Mouse (Mus musculus) T-helper 2 cell (primary cell): Measurements from ENCODE around the gene Cep128.
"Not testable (repeated sequence)": the region's sequence is repeated elsewhere in the genome, so short reads cannot be mapped to it uniquely, and the experiment has no call there.

ENCODE experiments used
- in situ Hi-C: fragments of 300-600 bp; cut with MboI, MseI; formaldehyde crosslinking; loops from one replicate; pipeline ENCODE4 v1.15.1; 2025; ENCODE audit warnings: high pct_unique_total_duplicates

Gene Cep128

DNA sequence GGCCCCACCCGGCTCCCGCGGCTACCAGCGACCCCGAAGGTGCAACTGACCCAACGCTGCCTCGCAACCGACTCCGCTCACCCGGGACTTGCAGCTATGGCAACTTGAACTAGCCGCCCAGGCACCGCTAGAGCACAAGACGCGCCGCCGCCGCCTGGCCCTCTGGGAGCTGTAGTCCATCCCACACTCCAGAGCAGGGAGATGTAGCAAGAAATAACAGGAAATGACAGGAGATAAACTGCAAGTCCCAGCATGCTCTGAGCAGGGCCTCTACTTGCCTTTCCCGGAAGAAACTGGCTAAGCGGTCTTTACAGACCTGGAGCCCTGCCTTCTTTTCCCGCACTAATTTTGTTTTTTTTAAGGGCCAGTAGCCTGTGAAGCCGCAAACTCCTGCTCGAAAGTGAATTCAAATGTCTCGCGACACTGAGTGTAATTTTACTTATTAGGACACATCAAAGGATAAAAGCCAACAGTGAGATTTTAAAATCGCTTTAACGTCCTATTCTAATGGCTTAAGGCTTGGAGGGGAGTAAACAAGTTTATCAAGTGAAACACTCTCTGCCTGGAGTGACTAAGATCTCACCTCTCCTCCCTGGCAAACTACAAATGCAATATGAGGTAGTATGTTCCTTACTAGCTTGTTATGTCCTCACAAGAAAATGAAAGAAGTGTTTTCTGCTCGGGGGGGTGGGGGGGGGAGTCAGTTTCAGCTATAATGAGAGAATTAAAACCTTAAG, at the start of gene Cep128, which contains the start of gene Tshr:
TSS of gene Cep128 (minus strand) at position 129 of the 737 bp plus-strand sequence.
TSS of gene Tshr (plus strand) at position 283 of the 737 bp plus-strand sequence.
- in situ Hi-C loops = no loop called here

DNA sequence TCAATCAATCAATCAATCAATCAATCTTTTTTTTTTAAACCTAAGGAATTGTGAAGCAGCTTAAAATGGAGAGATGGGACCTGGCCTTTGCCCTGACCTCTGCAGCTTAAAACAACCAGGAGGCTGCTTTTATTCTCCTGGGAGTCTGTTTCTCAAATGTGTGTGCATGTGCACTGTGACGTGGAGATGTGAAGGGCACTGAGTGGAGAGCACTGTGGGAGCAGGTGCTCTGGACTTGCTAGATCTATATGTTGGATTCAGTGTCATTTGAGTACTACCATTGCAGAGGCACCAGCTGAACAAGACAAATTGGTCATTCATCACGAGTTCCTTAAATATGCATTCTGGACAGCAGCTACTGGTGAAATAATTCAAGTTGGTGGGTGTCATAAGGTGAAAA, 42.9 kb upstream of the Cep128 start:
- in situ Hi-C loops = no loop called here

DNA sequence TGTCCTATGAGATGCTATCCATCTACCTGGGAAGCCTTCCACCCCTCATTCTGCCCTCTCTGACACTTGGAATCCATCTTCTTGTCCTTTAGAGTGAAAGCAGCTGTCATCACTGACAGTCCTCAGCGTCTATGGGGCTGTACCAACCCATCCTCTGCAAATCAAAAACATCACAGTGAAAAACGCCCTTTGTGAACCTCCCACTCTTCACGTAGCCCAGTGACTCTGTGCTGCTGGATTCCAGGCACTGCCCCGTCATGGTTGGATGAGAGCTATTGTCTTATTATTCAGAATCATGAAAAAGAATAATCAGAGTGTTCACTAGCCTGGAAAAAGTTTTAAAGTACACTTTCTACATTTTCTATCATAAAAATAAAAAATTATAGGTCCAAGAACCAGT, 42.3 kb upstream of the Cep128 start:
- in situ Hi-C loops = no loop called here

DNA sequence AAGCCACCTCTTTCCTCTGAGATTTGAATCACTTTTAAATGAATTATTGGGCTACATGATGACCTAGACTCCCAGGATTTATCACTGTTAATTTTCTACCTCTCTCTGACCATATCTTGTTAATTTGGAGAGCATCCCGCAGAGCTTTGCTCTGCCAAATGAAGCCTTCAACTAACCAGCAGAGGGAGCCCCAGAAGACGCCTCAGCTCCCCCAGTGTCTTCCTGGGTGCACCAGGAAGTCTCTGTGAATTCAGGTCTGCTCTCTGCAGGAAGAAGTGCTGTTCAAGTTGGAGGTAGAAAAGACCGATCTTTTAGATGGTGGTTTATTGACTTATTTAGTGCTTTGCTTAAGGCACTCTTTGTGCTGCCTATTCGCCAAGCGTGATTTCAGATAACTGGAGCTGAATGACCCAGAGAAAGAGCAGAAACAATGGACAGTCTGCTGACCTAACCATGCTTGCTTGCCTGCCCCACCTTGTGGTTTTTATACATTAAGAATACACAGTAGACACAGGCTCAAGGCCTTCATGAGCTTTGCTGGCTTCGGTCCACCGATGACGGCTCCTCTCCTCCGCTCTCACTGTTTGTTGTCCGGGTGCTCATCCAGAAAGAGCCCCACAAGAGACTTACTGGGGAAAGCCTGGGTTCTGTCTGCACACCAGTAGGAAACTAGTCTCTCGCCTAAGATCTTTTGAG, 39.1 kb upstream of the Cep128 start:
- in situ Hi-C loops = no loop called here

- in situ Hi-C loops = no loop called here
Measured at GRCm38 (mm10) chr12:91421272-91421671, 37.1 kb upstream of the Cep128 start.

- in situ Hi-C loops = no loop called here
Measured at GRCm38 (mm10) chr12:91418791-91419190, 34.6 kb upstream of the Cep128 start.

DNA sequence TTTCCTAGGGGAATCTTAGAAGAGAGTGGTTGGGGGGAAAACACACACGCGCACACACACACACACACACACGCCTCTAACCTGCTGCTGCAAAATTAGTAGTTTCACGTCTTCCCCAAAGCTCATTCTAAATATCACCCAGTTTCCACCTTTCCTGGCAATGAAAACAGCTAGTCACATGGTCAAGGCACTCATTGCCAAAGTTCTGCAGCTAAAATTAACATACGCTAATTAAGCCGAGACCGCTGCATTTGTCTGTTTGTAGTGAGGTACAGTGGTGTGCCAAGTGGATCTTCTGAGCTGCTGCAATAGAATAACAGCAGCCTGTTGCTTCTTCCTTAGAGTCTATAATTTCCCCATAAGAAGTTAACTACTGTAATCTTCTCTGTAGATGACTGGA, 32.6 kb upstream of the Cep128 start:
- in situ Hi-C loops = no loop called here

GRCm38 (mm10) chr12:91415112-91415511, 30.9 kb upstream of the Cep128 start:
- in situ Hi-C loops = no loop called here

- in situ Hi-C loops = no loop called here
Measured at GRCm38 (mm10) chr12:91412461-91413182, 28.4 kb upstream of the Cep128 start.

DNA sequence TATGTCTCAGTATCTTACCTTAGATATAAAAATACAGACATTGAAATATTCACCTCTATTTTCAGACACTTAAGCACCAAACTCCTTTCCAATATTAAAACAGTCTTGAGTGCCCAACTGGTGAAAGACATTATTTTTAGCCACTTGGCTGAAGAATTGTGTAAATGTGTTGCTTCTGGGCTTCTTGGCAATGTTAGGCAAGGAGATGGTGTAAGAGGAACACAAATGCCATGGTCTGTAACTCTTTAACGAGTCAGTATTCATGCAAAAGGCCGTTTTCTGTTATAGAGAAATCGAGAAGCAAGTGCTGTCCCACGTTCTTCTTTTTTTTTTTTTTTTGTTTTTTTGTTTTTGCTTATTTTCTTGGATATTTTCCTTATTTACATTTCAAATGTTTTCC, 26.1 kb upstream of the Cep128 start:
- in situ Hi-C loops = no loop called here

DNA sequence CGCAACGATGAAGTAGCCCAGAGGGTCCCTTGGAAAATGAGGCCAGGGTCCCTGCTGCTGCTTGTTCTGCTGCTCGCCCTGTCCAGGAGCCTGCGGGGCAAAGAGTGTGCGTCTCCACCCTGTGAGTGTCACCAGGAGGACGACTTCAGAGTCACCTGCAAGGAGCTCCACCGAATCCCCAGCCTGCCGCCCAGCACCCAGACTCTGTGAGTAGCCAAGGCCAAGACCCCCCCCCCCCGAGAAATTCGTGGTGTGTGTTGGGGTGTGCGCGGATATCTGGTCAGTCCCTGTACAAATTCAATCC, 16.8 kb upstream of the Cep128 start:
- in situ Hi-C loops = loop anchor here (10.0 kb wide), 2 partner anchors 184 to 384 kb away; partner anchors contain the start of gene Ston2

GRCm38 (mm10) chr12:91400232-91401048, 16.2 kb upstream of the Cep128 start:
- in situ Hi-C loops = loop anchor here (10.0 kb wide), 2 partner anchors 184 to 384 kb away; partner anchors contain the start of gene Ston2

DNA sequence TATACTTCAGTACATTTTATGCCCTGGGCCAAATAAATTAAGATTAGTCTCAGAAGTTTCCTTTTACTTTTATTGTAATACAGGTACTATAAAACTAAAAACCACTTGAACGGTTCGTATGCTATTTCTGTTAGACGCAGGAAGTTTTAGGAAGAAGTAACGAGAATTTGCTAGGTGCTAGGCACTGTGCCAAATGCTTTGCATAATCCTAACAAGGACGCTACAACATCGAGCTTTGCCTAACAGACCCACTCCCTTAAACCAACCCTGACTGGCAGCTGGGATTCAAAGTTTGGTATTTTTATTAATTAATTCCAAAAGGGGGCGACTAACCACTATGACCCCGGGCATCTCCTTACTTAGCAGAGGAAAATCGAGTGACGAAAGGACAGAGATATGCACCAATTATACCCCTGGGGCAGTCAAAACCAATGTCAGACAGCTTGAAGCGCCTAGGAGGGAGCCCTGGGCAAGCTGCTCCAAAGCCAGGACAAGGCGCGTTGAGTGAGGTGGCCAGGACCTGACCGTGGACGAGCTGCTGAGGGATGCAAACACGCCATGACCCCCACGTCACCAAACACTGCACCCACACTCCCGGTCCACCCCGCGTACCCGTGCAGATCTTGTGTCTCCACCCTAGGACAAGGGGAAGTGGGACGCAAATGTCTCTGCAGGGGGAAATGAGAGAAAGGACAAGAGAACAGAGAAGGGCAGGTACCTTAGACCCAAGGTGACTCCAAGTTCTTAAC, 519 bp downstream of the Cep128 start:
- in situ Hi-C loops = no loop called here

- in situ Hi-C loops = no loop called here
Measured at GRCm38 (mm10) chr12:91369173-91369572, 15.0 kb downstream of the Cep128 start.

GRCm38 (mm10) chr12:91353783-91354182, 30.4 kb downstream of the Cep128 start:
- in situ Hi-C loops = no loop called here

- in situ Hi-C loops = not testable (repeated sequence)
Measured at GRCm38 (mm10) chr12:91338656-91339055, 45.6 kb downstream of the Cep128 start.

GRCm38 (mm10) chr12:91327527-91327926, 56.7 kb downstream of the Cep128 start:
- in situ Hi-C loops = loop anchor here (10.0 kb wide), 2 partner anchors 323 to 1823 kb away; no protein-coding TSS in a partner anchor

- in situ Hi-C loops = loop anchor here (10.0 kb wide), 2 partner anchors 321 to 1821 kb away; no protein-coding TSS in a partner anchor
Measured at GRCm38 (mm10) chr12:91326104-91326503, 58.1 kb downstream of the Cep128 start.

- in situ Hi-C loops = no loop called here
Measured at GRCm38 (mm10) chr12:91315026-91315425, 69.2 kb downstream of the Cep128 start.

DNA sequence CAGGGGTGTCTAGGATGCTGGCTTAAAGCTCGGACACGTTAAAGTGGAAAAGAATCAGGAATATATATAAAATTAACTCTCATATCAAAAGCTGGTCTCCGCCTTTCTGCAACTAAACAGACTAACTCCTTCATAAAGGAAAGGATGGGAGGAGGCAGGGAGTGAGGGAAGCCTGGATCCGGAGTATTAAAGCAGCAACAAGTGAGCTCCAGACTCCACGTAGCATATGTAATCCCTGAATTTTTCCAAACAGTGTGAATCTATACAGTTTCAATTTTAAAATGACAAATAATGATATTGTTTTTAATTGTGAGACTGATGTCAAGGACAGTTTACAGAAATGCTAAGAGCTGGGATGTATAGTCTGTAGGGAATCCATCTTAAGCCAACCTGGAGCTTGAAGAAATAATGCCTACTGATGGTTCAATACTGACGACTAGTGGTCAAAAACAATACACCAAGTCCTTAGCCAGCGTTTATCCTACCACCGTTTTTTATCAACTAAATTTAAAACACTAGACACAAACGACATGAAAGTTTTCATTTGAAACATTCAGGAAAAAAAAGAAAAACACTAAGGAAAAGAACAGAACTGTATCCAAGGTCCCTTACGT, 70.1 kb downstream of the Cep128 start:
- in situ Hi-C loops = loop anchor here (5.0 kb wide), 1 partner anchor 587 kb away; no protein-coding TSS in a partner anchor
